Mouse (Mus musculus) brain, adult 2 months (tissue): ENCODE measurements at regions not wholly inside any gene's neighbourhood (a gene's known extent, or its start where the extent isn't known, plus 50 kb on each side); places are given as distances from the start of the nearest gene placed in this dataset.

Experiments
- DNase-seq: peaks from one replicate; pipeline ENCODE4 v3.0.0; 2011; ENCODE audit warnings: low read depth, low spot score

- no peak for DNase-seq
Measured at GRCm38 (mm10) chr1:137571905-137572865, 603.3 kb downstream of the Ptprc start.

GRCm38 (mm10) chr1:137571190-137571904 is 604.2 kb downstream of the Ptprc start:
- DNase-seq = peak; percentile 25

GRCm38 (mm10) chr1:137567526-137567925 is 607.3 kb upstream of the Nr5a2 start:
- no peak for DNase-seq

GRCm38 (mm10) chr1:137565573-137566048 is 605.4 kb upstream of the Nr5a2 start:
- no peak for DNase-seq

GRCm38 (mm10) chr1:137561686-137562085 is 601.4 kb upstream of the Nr5a2 start:
- no peak for DNase-seq

GRCm38 (mm10) chr1:137560389-137561268 is 600.4 kb upstream of the Nr5a2 start:
- DNase-seq = no peak

- no peak for DNase-seq
Measured at GRCm38 (mm10) chr1:137549659-137550058, 589.4 kb upstream of the Nr5a2 start.

- DNase-seq = peak; percentile 86
Measured at GRCm38 (mm10) chr1:137545666-137546065, 585.4 kb upstream of the Nr5a2 start.

- DNase-seq = no peak
Measured at GRCm38 (mm10) chr1:137543828-137544227, 583.6 kb upstream of the Nr5a2 start.

- DNase-seq = no peak
Measured at GRCm38 (mm10) chr1:137541453-137541852, 581.2 kb upstream of the Nr5a2 start.

GRCm38 (mm10) chr1:137539424-137540116 is 579.3 kb upstream of the Nr5a2 start:
- no peak for DNase-seq

GRCm38 (mm10) chr1:137514750-137515149 is 554.5 kb upstream of the Nr5a2 start:
- peak; percentile 36 for DNase-seq

- DNase-seq = no peak
Measured at GRCm38 (mm10) chr1:137503704-137504422, 543.6 kb upstream of the Nr5a2 start.

- no peak for DNase-seq
Measured at GRCm38 (mm10) chr1:137488226-137488625, 528.0 kb upstream of the Nr5a2 start.

- no peak for DNase-seq
Measured at GRCm38 (mm10) chr1:137478459-137478858, 518.2 kb upstream of the Nr5a2 start.

GRCm38 (mm10) chr1:137477239-137477638 is 517.0 kb upstream of the Nr5a2 start:
- no peak for DNase-seq

- DNase-seq = no peak
Measured at GRCm38 (mm10) chr1:137474858-137475257, 514.6 kb upstream of the Nr5a2 start.

- peak; percentile 80 for DNase-seq
Measured at GRCm38 (mm10) chr1:137473800-137474685, 513.8 kb upstream of the Nr5a2 start.

- no peak for DNase-seq
Measured at GRCm38 (mm10) chr1:137464971-137465370, 504.7 kb upstream of the Nr5a2 start.
